Mouse (Mus musculus): ENCODE measurements around the gene Cryl1. TPM values are rescaled to one million over a fixed set of nuclear protein-coding genes. Genes with fewer than 3 reads are reported as not detected.

Cryl1 gene
- polyA plus RNA-seq, 2 experiments = 40.0 to 51.3 TPM

DNA sequence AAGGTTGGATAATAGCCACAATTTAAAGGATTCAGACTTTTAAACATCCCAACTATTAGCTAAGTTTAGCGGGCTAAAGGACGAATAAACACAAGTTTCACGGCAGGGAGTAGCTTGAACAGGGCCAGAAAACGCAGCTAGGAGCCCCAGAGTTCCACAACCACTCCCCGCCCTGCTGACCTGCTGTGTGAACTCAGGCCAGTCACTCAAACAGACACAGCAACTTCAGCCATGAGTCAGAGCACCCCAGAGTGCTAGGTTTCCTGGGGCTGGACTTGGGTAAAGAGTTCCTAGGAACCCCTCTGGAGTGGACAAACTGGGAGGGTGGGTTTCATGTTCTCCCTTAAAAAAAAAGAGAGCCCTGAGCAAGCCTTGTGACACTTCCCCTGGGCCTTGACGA, 59.7 kb downstream of the Cryl1 start:
- WGBS = 50% methylated on average over 6 of the region's 6 CpGs
- no peak for ATAC-seq (ENCODE audit: low FRiP score, low read depth)

DNA sequence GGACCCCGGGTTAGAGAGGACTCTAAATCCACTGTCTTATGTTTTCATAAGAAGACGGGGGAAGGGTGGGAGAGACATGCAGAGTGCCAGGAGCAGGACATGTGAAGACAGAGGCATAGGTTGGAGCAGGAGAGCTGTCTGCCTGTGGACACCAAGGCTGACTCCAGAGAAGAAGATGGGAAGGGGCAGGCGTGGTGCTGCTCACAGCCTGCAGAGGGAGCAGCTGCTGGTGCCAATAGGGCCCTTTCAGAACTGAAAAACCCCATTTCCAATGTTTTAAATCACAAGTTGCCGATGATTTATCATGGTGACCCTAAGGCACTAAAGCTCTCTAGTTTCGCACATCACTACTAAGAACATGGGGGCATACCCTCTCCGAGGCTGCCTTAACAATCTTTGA, 63.5 kb downstream of the Cryl1 start:
- no peaks in the 10 kb centered on the region for H3K27me3 ChIP-seq (ENCODE audit: control insufficient read depth, insufficient read depth, low read length)
- no peaks in the 10 kb centered on the region for H3K4me1 ChIP-seq (ENCODE audit: control insufficient read depth, insufficient read depth, low read length)
- H3K9me3 ChIP-seq (ENCODE audit: control insufficient read depth, low read length) = no peaks in the 10 kb centered on the region
- H3K4me3 ChIP-seq (replicated peaks; ENCODE audit: low read length) = no peak overlapping the region
- H3K9ac ChIP-seq (ENCODE audit: low read depth, low read length, severe bottlenecking) = no peak overlapping the region
- H3K4me2 ChIP-seq (replicated peaks; ENCODE audit: low read depth, low read length, severe bottlenecking) = no peak overlapping the region
- TF ChIP-seq POLR2A (IDR thresholded peaks at IDR 0.05; ENCODE audit: borderline replicate concordance, extremely low read depth, insufficient read depth, insufficient read length) = no peak
- no peak for DNase-seq (ENCODE audit: low spot score)
- H3K27ac ChIP-seq (replicated peaks; ENCODE audit: low read depth, low read length) = no peak overlapping the region
- ATAC-seq (ENCODE audit: low FRiP score, low read depth) = no peak
- 69% methylated on average over 6 of the region's 6 CpGs for WGBS
- no peaks in the 10 kb centered on the region for H3K36me3 ChIP-seq (ENCODE audit: control insufficient read depth, insufficient read depth, low read length)

More for the DNA sequence above, 59.7 kb downstream of the Cryl1 start:
- no peaks in the 10 kb centered on the region for H3K4me1 ChIP-seq (ENCODE audit: control insufficient read depth, insufficient read depth, low read length)
- H3K36me3 ChIP-seq (ENCODE audit: control insufficient read depth, insufficient read depth, low read length) = no peaks in the 10 kb centered on the region
- no peak for TF ChIP-seq POLR2A (IDR thresholded peaks at IDR 0.05; ENCODE audit: borderline replicate concordance, extremely low read depth, insufficient read depth, insufficient read length)
- no peak overlapping the region for H3K4me3 ChIP-seq (replicated peaks; ENCODE audit: low read length)
- no peaks in the 10 kb centered on the region for H3K9me3 ChIP-seq (ENCODE audit: control insufficient read depth, low read length)
- H3K4me2 ChIP-seq (replicated peaks; ENCODE audit: low read depth, low read length, severe bottlenecking) = no peak overlapping the region
- no peak for DNase-seq (ENCODE audit: low spot score)
- H3K27ac ChIP-seq (replicated peaks; ENCODE audit: low read depth, low read length) = no peak overlapping the region
- H3K9ac ChIP-seq (ENCODE audit: low read depth, low read length, severe bottlenecking) = no peak overlapping the region
- H3K27me3 ChIP-seq (ENCODE audit: control insufficient read depth, insufficient read depth, low read length) = no peaks in the 10 kb centered on the region

DNA sequence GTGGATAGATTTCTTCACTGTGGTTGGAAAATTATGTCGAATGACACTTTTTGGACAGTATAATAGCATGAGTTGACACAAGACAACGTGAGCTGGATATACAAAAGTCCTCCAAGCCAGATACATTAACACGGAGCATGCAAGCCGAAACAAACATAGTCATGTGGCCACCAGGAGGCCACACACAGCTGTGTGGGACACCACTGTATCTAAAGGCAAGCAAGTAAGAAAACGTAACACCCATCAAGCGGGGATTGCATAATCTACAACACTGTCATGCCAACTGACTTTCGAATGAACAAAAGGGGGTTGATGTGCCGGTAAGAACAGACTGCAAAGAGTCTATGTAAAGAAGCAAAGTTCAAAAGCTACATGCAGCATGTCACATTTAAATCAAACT, 65.8 kb downstream of the Cryl1 start:
- no peak overlapping the region for H3K27ac ChIP-seq (replicated peaks; ENCODE audit: low read depth, low read length)
- no peaks in the 10 kb centered on the region for H3K36me3 ChIP-seq (ENCODE audit: control insufficient read depth, insufficient read depth, low read length)
- TF ChIP-seq POLR2A (IDR thresholded peaks at IDR 0.05; ENCODE audit: borderline replicate concordance, extremely low read depth, insufficient read depth, insufficient read length) = no peak
- ATAC-seq (ENCODE audit: low FRiP score, low read depth) (no peak), DNase-seq (ENCODE audit: low spot score) (no peak)
- H3K4me3 ChIP-seq (replicated peaks; ENCODE audit: low read length) = no peak overlapping the region
- no peak overlapping the region for H3K9ac ChIP-seq (ENCODE audit: low read depth, low read length, severe bottlenecking)
- H3K4me1 ChIP-seq (ENCODE audit: control insufficient read depth, insufficient read depth, low read length) = no peaks in the 10 kb centered on the region
- H3K4me2 ChIP-seq (replicated peaks; ENCODE audit: low read depth, low read length, severe bottlenecking) = no peak overlapping the region
- WGBS = 87% methylated on average over 8 of the region's 8 CpGs
- no peaks in the 10 kb centered on the region for H3K9me3 ChIP-seq (ENCODE audit: control insufficient read depth, low read length)
- no peaks in the 10 kb centered on the region for H3K27me3 ChIP-seq (ENCODE audit: control insufficient read depth, insufficient read depth, low read length)

DNA sequence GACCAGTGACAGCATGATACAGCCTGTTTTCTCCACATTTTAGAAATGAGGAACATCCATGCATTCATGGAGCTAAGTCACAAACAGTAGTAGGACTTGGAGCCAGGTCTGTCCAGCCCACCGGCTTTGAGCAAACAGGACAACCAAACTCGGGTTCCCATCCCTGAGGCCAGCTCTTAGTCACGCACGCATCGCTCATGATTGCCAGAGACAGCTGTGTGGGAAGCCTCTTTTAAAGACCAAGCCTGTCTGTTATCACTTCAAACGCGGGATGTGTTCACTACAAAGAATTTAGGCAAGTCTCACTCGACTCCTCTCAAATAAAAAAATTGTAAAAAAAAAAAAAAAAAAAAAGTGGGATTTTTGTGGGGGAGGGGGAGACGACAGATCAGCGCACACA, 67.2 kb downstream of the Cryl1 start:
- no peak overlapping the region for H3K27ac ChIP-seq (replicated peaks; ENCODE audit: low read depth, low read length)
- no peaks in the 10 kb centered on the region for H3K4me1 ChIP-seq (ENCODE audit: control insufficient read depth, insufficient read depth, low read length)
- H3K9me3 ChIP-seq (ENCODE audit: control insufficient read depth, low read length) = no peaks in the 10 kb centered on the region
- no peak overlapping the region for H3K4me2 ChIP-seq (replicated peaks; ENCODE audit: low read depth, low read length, severe bottlenecking)
- WGBS = 80% methylated on average over 9 of the region's 10 CpGs
- DNase-seq (ENCODE audit: low spot score) = no peak
- ATAC-seq (ENCODE audit: low FRiP score, low read depth) = no peak
- TF ChIP-seq POLR2A (IDR thresholded peaks at IDR 0.05; ENCODE audit: borderline replicate concordance, extremely low read depth, insufficient read depth, insufficient read length) = no peak
- no peaks in the 10 kb centered on the region for H3K27me3 ChIP-seq (ENCODE audit: control insufficient read depth, insufficient read depth, low read length)
- H3K4me3 ChIP-seq (replicated peaks; ENCODE audit: low read length) = no peak overlapping the region
- H3K36me3 ChIP-seq (ENCODE audit: control insufficient read depth, insufficient read depth, low read length) = no peaks in the 10 kb centered on the region
- no peak overlapping the region for H3K9ac ChIP-seq (ENCODE audit: low read depth, low read length, severe bottlenecking)

DNA sequence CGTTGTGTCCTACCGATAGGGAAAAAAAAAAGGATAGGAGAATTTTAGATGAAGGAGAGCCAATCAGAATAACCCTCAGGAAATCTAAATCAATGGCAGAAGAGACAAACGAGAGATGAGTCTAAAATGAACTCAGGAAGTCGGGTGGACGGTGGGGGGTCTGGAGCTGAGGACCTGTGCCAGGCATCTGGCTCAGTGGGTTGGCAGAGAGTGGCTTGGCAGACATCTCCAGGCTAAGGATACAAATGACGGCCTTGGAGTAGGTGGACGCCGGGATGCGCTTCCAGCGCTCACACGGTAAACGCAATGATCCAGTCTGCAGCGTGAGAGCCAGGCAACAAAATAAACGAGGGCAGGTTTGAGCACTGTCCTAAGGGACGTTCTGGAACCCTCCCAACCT, 68.7 kb downstream of the Cryl1 start:
- Histone ChIP-seq H3K4me1 (ENCODE audit: control insufficient read depth, insufficient read depth, low read length) (no peaks in the 10 kb centered on the region), H3K27me3 (ENCODE audit: control insufficient read depth, insufficient read depth, low read length) (no peaks in the 10 kb centered on the region), H3K36me3 (ENCODE audit: control insufficient read depth, insufficient read depth, low read length) (no peaks in the 10 kb centered on the region), H3K4me3 (replicated peaks; ENCODE audit: low read length) (no peak overlapping the region), H3K4me2 (replicated peaks; ENCODE audit: low read depth, low read length, severe bottlenecking) (no peak overlapping the region), H3K9me3 (ENCODE audit: control insufficient read depth, low read length) (no peaks in the 10 kb centered on the region), H3K9ac (ENCODE audit: low read depth, low read length, severe bottlenecking) (no peak overlapping the region), H3K27ac (replicated peaks; ENCODE audit: low read depth, low read length) (no peak overlapping the region)
- 88% methylated on average over 15 of the region's 15 CpGs for WGBS
- no peak for TF ChIP-seq POLR2A (IDR thresholded peaks at IDR 0.05; ENCODE audit: borderline replicate concordance, extremely low read depth, insufficient read depth, insufficient read length)
- ATAC-seq (ENCODE audit: low FRiP score, low read depth) = no peak
- DNase-seq (ENCODE audit: low spot score) = no peak

DNA sequence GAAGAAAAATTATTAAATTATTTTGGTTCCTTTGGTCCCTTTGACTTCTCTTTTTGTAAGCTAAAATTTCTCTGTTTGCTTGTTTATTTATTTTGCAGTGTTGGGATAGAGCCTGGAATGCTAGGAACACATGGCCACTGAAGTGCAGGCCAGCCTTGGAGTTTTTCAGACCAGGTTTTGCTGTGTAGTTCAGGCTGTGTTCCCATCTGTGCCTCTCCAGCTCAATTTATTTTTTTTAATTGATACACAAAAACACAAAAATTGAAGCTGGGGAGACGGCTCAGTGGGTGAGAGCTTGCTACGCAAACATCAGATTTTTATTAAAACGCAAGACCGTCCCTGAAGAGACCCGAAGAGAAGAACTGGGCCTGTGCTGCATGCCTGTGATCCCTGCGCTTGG, 71.6 kb downstream of the Cryl1 start:
- Histone ChIP-seq H3K9ac (ENCODE audit: low read depth, low read length, severe bottlenecking) (no peak overlapping the region), H3K4me2 (replicated peaks; ENCODE audit: low read depth, low read length, severe bottlenecking) (no peak overlapping the region), H3K36me3 (ENCODE audit: control insufficient read depth, insufficient read depth, low read length) (no peaks in the 10 kb centered on the region), H3K4me3 (replicated peaks; ENCODE audit: low read length) (no peak overlapping the region), H3K27me3 (ENCODE audit: control insufficient read depth, insufficient read depth, low read length) (no peaks in the 10 kb centered on the region), H3K4me1 (ENCODE audit: control insufficient read depth, insufficient read depth, low read length) (no peaks in the 10 kb centered on the region), H3K27ac (replicated peaks; ENCODE audit: low read depth, low read length) (no peak overlapping the region), H3K9me3 (ENCODE audit: control insufficient read depth, low read length) (no peaks in the 10 kb centered on the region)
- no peak for TF ChIP-seq POLR2A (IDR thresholded peaks at IDR 0.05; ENCODE audit: borderline replicate concordance, extremely low read depth, insufficient read depth, insufficient read length)
- no peak for ATAC-seq (ENCODE audit: low FRiP score, low read depth)
- no peak for DNase-seq (ENCODE audit: low spot score)
- 87% methylated on average over 6 of the region's 6 CpGs for WGBS
